Mouse (Mus musculus) layer of hippocampus, adult 8-10 months (tissue): ENCODE data around the gene Xrcc6. TPM values are rescaled to one million over a fixed set of nuclear protein-coding genes. Genes with fewer than 3 reads are reported as not detected.

Source experiments
- DNase-seq, 2 experiments: peaks; one replicate each; pipeline ENCODE4 v3.0.0; 2022; ENCODE audit warnings: low spot score in 2 of 2
- total RNA-seq, 4 experiments: library from RNA; stranded (reverse); gene quantifications; 2 replicates each; pipeline ENCODE4 v1.2.4; 2022

Xrcc6 gene
- total RNA-seq, 4 experiments from 2014 or later, result 27.4 to 35.4 (median 28.9) TPM

GRCm38 (mm10) chr15:82079883-82080282 lies 92.2 kb downstream of the Xrcc6 start:
- DNase-seq, result no peak

GRCm38 (mm10) chr15:82081161-82081560 lies 93.5 kb downstream of the Xrcc6 start:
- peak; percentile 56 to 74 for DNase-seq

DNA sequence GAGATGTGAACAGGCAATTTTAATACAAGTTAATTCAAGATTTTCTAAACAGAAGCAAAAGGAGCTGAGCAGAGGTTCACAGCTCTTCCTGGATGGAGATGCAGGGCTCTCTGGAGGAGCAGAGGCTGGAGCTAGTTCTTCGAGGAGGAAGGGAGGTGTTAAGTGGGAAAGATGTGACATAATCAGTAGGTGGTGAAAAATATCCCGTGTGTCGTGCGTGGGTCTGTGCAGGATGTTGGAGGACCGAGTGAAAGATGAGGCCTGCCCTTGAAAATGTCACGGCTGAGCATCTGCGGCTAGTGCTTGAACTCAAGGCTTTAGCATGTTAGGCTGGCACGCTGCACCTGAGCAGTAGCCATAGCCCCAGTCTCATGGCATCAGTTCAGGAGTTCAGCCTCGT lies 98.0 kb downstream of the Xrcc6 start:
- no peak for DNase-seq

GRCm38 (mm10) chr15:82086131-82086530 lies 98.5 kb downstream of the Xrcc6 start:
- DNase-seq, result no peak

DNA sequence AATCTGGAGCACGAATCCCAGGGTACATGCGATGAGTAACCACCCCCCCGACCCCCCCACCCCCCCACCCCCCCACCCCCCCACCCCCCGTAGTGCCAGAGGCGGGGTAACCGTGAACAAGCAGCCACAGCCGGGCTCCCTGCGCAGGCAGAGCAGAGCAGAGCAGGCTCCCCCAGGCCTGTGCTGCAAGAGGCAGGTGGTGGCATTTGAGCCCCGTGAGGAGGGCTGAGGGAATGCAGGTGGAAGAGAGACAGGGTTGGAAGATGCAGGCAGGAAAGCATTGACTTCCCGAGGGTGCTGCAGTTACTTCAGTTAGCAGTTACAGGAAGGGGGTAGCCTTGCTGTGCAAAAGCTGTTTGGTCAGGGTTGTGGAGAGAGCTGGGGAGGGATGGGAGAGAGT lies 99.6 kb downstream of the Xrcc6 start:
- no peak for DNase-seq

Other genes with a start within 250 kb of the Xrcc6 start
- 100 to 1,000 TPM; 123 to 147 (median 135) TPM for gene Zc3h7b, start 242.8 kb upstream of the Xrcc6 start, total RNA-seq
- 100 to 1,000 TPM; 157 to 176 (median 168) TPM for gene Rangap1, start 242.3 kb upstream of the Xrcc6 start, total RNA-seq
- 100 to 1,000 TPM; 227 to 350 (median 284) TPM for gene Tef, start 185.4 kb upstream of the Xrcc6 start, total RNA-seq
- 10 to 100 TPM; 24.8 to 39.6 (median 30.6) TPM for gene Tob2, start 129.0 kb upstream of the Xrcc6 start, total RNA-seq
- 10 to 100 TPM; 35.7 to 44.3 (median 36.7) TPM for gene Phf5a, start 115.9 kb upstream of the Xrcc6 start, total RNA-seq
- gene Aco2, start 115.5 kb upstream of the Xrcc6 start, total RNA-seq, result 100 to 1,000 TPM; 456 to 502 (median 473) TPM
- 10 to 100 TPM; 39.5 to 50.1 (median 47.8) TPM for gene Polr3h, start 61.6 kb upstream of the Xrcc6 start, total RNA-seq
- 10 to 100 TPM; 63.2 to 67.4 (median 65.9) TPM for gene Csdc2, start 51.1 kb upstream of the Xrcc6 start, total RNA-seq
- 100 to 1,000 TPM; 190 to 206 (median 199) TPM for gene Pmm1, start 26.9 kb upstream of the Xrcc6 start, total RNA-seq
- gene 1700029P11Rik, start 7.3 kb upstream of the Xrcc6 start, total RNA-seq, result not detected
- 100 to 1,000 TPM in 2 of 4 experiments, 10 to 100 TPM in 2; 90.4 to 112 (median 101) TPM for gene Desi1, start 46.0 kb downstream of the Xrcc6 start, total RNA-seq
- 100 to 1,000 TPM in 3 of 4 experiments, 10 to 100 TPM in 1; 98.4 to 120 (median 115) TPM for gene Snu13, start 59.8 kb downstream of the Xrcc6 start, total RNA-seq
- gene 4930407I10Rik, start 71.3 kb downstream of the Xrcc6 start, total RNA-seq, result not detected
- under 1 TPM; 0.35 to 0.87 (median 0.66) TPM for gene Mei1, start 82.2 kb downstream of the Xrcc6 start, total RNA-seq
- gene Ccdc134, start 140.1 kb downstream of the Xrcc6 start, total RNA-seq, result 10 to 100 TPM; 10.4 to 14.3 (median 13.0) TPM
- 100 to 1,000 TPM; 175 to 214 (median 189) TPM for gene Srebf2, start 159.3 kb downstream of the Xrcc6 start, total RNA-seq
- gene Shisa8, start 225.0 kb downstream of the Xrcc6 start, total RNA-seq, result 1 to 10 TPM; 1.6 to 3.5 (median 2.0) TPM
- under 1 TPM in 2 of 4 experiments, not detected in 2; 0.69 to 0.80 TPM for gene Tnfrsf13c, start 236.5 kb downstream of the Xrcc6 start, total RNA-seq